Mouse (Mus musculus) heart, adult 2 months (tissue): ENCODE data around the gene Eif4e2. TPM values are rescaled to one million over a fixed set of nuclear protein-coding genes. Genes with fewer than 3 reads are reported as not detected.

Experiments
- DNase-seq, 2 experiments: peaks; one replicate each; pipeline ENCODE4 v3.0.0; 2021
- H3K27ac ChIP-seq: fragments of 200-600 bp; 2 replicates; pipeline ENCODE4 v1.8.1; 2022
- H3K27me3 ChIP-seq: fragments of 200-500 bp; 2 replicates; pipeline ENCODE4 v1.6.1; 2012; ENCODE audit warnings: mild to moderate bottlenecking, low read length, inconsistent platforms, mixed read lengths; ENCODE audit not compliant: control insufficient read depth, insufficient read depth
- H3K36me3 ChIP-seq: fragments of 200-500 bp; 2 replicates; pipeline ENCODE4 v1.6.1; 2012; ENCODE audit warnings: low read length, inconsistent platforms; ENCODE audit not compliant: control insufficient read depth, insufficient read depth
- H3K4me1 ChIP-seq: fragments of 200-500 bp; 2 replicates; pipeline ENCODE4 v1.6.1; 2011; ENCODE audit warnings: low read length; ENCODE audit not compliant: control insufficient read depth, insufficient read depth
- H3K4me3 ChIP-seq: fragments of 200-600 bp; 2 replicates; pipeline ENCODE4 v1.8.1; 2022
- H3K79me2 ChIP-seq: fragments of 200-500 bp; replicated peaks from 2 replicates; pipeline ENCODE4 v1.6.1; 2012; ENCODE audit warnings: mild to moderate bottlenecking, inconsistent platforms, low read length, moderate library complexity, mixed read lengths; ENCODE audit not compliant: control insufficient read depth, insufficient read depth
- H3K9ac ChIP-seq: fragments of 200-500 bp; 2 replicates; pipeline ENCODE4 v1.6.1; 2012; ENCODE audit warnings: low read depth, mild to moderate bottlenecking, control low read depth, inconsistent platforms, low read length, mixed read lengths
- CTCF ChIP-seq: fragments of 200-600 bp; IDR thresholded peaks from 2 replicates; pipeline ENCODE4 v1.8.1; 2022; ENCODE audit warnings: antibody characterized with exemption, mild to moderate bottlenecking, moderate library complexity
- EP300 ChIP-seq: fragments of 200-500 bp; IDR thresholded peaks from 2 replicates; pipeline ENCODE4 v1.6.1; 2011; ENCODE audit warnings: low read depth, low read length, control low read depth; ENCODE audit not compliant: insufficient read depth
- POLR2A ChIP-seq: fragments of 200-500 bp; IDR thresholded peaks from 2 replicates; pipeline ENCODE4 v1.6.1; 2011; ENCODE audit warnings: mild to moderate bottlenecking, low read depth, low read length, control low read depth; ENCODE audit not compliant: insufficient read depth
- WGBS: fragments of 180-500 bp; shearing (Covaris S2); methylation state at CpG from one replicate; pipeline ENCODE4 v1.1.7; 2018; 5-methylcytosine and 5-hydroxymethylcytosine counted together
- intact Hi-C: fragments of 180-260 bp; cut with DNase I; formaldehyde crosslinking; loops from one replicate; pipeline ENCODE4 v1.15.1; 2025
- long read RNA-seq: library from polyadenylated mRNA; stranded (forward); transcript quantifications from one replicate; pipeline ENCODE4 v2.0.0, GENCODE M21; 2021
- polyA plus RNA-seq: library from polyadenylated mRNA; depleted of rRNA; stranded (reverse); fragments of >200 nt; gene quantifications from 2 replicates; pipeline ENCODE4 v1.2.3, GENCODE M21; 2012; rRNA removed
- total RNA-seq, 2 experiments: library from RNA; stranded (reverse); gene quantifications; 2 replicates each; pipeline ENCODE4 v1.2.3; 2021

The Eif4e2 gene
- 10 to 100 TPM; 44.1 to 47.2 TPM for total RNA-seq
- 25.8 and 37.2 TPM in 2 replicates for polyA plus RNA-seq
- long read RNA-seq, transcript Eif4e2-204 (7 exons, 1,119 nt): minor isoform, 11 of 63 reads
- long read RNA-seq, transcript Eif4e2-202 (7 exons, 3,394 nt): major isoform, 14 of 63 reads
- long read RNA-seq, partial matches to known transcripts: 1 of 63 reads
- long read RNA-seq, other reads (novel, unspliced or antisense): 32 of 63 reads

DNA sequence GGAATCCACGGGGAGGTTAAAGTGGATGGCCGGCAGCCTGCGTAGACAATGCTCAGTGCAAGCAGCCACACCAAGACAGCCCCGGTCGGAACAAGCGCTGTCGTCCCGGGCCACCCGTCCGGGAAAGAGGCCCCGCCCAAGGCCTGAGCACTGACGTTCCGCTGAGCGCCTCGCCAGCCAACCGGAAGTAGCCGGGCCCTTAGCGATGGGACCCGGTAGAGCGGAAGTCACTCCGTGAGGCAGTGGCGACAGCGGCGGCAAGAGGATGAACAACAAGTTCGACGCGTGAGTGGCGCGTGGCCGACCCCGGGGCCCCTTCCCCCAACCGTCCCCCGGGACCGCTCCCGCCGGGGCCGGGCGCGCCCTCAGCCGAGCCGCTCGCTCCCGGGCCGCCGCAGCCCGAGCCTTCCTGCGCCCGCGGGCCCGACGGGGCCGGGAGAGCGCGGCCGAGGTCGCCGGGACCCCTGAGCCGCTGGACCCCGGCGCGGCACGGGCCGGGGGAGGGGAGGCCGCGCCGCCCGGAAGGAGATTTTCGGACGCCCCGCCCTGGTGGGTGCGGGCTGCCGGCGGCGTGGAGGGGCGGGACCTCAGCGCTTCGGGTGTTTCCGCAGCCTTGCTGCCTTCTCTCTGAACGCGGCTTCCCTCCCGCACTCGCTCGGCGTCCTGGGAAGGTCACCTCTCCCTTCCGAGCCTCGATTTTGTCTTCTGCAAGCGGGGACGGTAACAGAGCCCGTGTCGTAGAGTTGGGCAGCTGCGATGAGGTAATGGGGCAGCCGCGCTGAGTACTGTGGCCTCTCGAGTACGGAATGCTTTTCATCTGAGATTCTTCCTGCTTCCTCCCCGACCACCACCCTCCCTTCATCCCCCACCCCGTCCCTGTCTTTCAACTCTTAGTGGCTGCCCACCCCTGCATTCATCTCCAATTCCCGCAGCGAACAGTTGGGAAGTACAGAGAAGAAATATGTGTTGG is at the start of gene Eif4e2:
Gene Eif4e2, plus strand, starts transcription at position 180 of the 970 bp plus-strand sequence.
- peaks cover 19% of the 10 kb centered on the region for H3K36me3 ChIP-seq
- H3K9ac ChIP-seq: peak within 1 kb of the TSS; percentile 88
- TF ChIP-seq POLR2A (peak; percentile 88), EP300 (0 out of 2 replicates have a peak, but pooled peaks have one; percentile 3), CTCF (peak; percentile 23; the same call in 1 of the 2 replicates)
- peak; percentile 94 to 96 for DNase-seq
- H3K27me3 ChIP-seq: no peaks in the 10 kb centered on the region
- under 1% methylated on average over 87 of the region's 99 CpGs for WGBS
- intact Hi-C loops: no loop called here
- peak within 1 kb of the TSS; percentile 55 for H3K4me3 ChIP-seq
- peaks cover 5% of the 10 kb centered on the region for H3K79me2 ChIP-seq
- H3K27ac ChIP-seq: peak within 1 kb of the TSS; percentile 96
- H3K4me1 ChIP-seq: peaks cover 10% of the 10 kb centered on the region

- Histone ChIP-seq H3K36me3 (no peaks in the 10 kb centered on the region), H3K27me3 (no peaks in the 10 kb centered on the region; the same call in 1 of the 2 replicates), H3K9ac (no peak overlapping the region), H3K27ac (no peak overlapping the region), H3K4me3 (no peak overlapping the region), H3K4me1 (no peaks in the 10 kb centered on the region), H3K79me2 (no peaks in the 10 kb centered on the region)
- no peak for DNase-seq
- no peak for TF ChIP-seq CTCF
- 26% methylated on average over 11 of the region's 11 CpGs for WGBS
- intact Hi-C loops: no loop called here
Measured at GRCm38 (mm10) chr1:87164164-87164795, 49.4 kb upstream of the Eif4e2 start.

DNA sequence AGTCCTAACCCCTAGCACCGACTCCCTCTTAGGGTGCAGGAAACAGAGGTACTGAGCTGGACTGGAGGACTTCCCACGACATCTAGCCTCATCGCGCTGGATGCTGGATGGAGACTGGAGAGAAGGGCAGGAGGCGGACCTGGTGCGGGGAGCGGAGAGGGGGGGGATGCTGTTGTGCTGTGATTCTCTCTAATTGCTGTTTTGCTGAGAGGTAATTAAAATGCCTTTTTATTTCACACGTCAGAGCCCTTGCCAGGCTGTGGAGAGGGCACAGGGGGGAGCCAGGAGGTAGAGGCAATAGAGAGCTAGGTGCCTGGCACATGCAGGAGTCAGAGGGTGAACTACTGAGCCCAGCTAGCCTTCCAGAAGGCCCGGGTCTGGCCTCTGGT is 48.9 kb upstream of the Eif4e2 start:
- Histone ChIP-seq H3K9ac (no peak overlapping the region), H3K27ac (no peak overlapping the region), H3K36me3 (no peaks in the 10 kb centered on the region), H3K4me3 (no peak overlapping the region), H3K27me3 (no peaks in the 10 kb centered on the region; the same call in 1 of the 2 replicates), H3K79me2 (no peaks in the 10 kb centered on the region), H3K4me1 (no peaks in the 10 kb centered on the region)
- intact Hi-C loops: no loop called here
- no peak for DNase-seq
- TF ChIP-seq CTCF (no peak), POLR2A (no peak), EP300 (no peak)
- 44% methylated on average over 9 of the region's 9 CpGs for whole genome bisulfite sequencing

- H3K27ac ChIP-seq: no peak overlapping the region
- H3K79me2 ChIP-seq: no peaks in the 10 kb centered on the region
- H3K27me3 ChIP-seq: peaks cover 3% of the 10 kb centered on the region; the same call in 1 of the 2 replicates
- no peak for DNase-seq
- no peaks in the 10 kb centered on the region; the same call in 1 of the 2 replicates for H3K4me1 ChIP-seq
- WGBS: 16% methylated on average over 19 of the region's 19 CpGs
- no peaks in the 10 kb centered on the region for H3K36me3 ChIP-seq
- no peak for TF ChIP-seq CTCF
- intact Hi-C loops: no loop called here
- H3K9ac ChIP-seq: no peak overlapping the region
- no peak overlapping the region for H3K4me3 ChIP-seq
Measured at GRCm38 (mm10) chr1:87170458-87170857, 43.3 kb upstream of the Eif4e2 start.

DNA sequence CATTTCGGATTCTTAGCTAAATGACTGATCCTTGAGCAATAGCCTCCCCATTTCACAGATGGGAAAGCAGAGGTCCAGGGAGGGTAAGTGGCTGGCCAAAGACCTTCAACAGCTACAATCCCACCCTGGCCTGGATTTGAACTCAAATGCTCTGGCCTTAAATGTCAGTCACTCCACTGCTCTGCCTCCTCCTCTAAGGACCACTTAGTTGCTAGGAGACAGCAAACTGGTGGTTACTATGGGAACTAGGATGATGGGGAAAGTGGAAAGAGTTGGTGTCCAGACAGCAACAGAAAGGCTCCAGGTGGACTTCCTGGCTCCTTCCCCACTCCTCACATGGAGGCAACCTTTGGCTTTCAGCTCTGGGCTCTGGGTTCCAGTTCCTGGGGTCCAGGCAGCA is 42.4 kb upstream of the Eif4e2 start:
- no peak for TF ChIP-seq POLR2A
- H3K9ac ChIP-seq: no peak overlapping the region
- H3K27ac ChIP-seq: no peak overlapping the region
- H3K4me3 ChIP-seq: no peak overlapping the region
- H3K4me1 ChIP-seq: no peaks in the 10 kb centered on the region; the same call in 1 of the 2 replicates
- peaks cover 3% of the 10 kb centered on the region; the same call in 1 of the 2 replicates for H3K27me3 ChIP-seq
- DNase-seq: no peak
- H3K79me2 ChIP-seq: no peaks in the 10 kb centered on the region
- H3K36me3 ChIP-seq: no peaks in the 10 kb centered on the region
- 94% methylated on average over 1 of the region's 1 CpGs for WGBS
- intact Hi-C loops: no loop called here

DNA sequence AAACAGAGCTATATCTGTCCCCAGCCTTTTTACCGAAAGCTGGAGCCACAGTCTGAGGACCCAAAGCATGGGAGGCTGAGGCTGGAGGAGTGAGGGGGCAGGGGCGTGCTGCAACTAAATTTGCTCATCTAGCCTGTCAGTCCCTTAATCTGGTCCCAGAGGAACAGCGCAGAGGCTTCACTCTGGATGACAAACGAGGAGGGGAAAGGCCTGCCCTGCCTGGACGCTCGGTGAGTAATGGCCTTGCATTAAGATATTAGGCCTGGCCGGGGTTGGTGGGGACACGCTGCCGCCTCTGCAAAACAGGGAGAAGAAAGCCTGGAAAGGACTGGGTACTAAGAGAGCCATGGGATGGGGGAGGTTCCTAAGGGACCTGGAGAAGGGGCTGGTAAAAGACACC is 41.4 kb upstream of the Eif4e2 start:
- intact Hi-C loops: no loop called here
- 58% methylated on average over 9 of the region's 9 CpGs for WGBS

More for the DNA sequence above, 41.4 kb upstream of the Eif4e2 start:
- no peak overlapping the region for H3K9ac ChIP-seq
- TF ChIP-seq POLR2A (no peak), EP300 (no peak), CTCF (no peak)
- no peak overlapping the region for H3K27ac ChIP-seq
- H3K79me2 ChIP-seq: no peaks in the 10 kb centered on the region
- no peaks in the 10 kb centered on the region for H3K36me3 ChIP-seq
- H3K27me3 ChIP-seq: peaks cover 3% of the 10 kb centered on the region; the same call in 1 of the 2 replicates
- H3K4me1 ChIP-seq: no peaks in the 10 kb centered on the region; the same call in 1 of the 2 replicates
- no peak overlapping the region for H3K4me3 ChIP-seq
- DNase-seq: no peak
